Mouse (Mus musculus): ENCODE measurements around the gene Fbln5. TPM values are rescaled to one million over a fixed set of nuclear protein-coding genes. Genes with fewer than 3 reads are reported as not detected.

The Fbln5 gene
- 7.9 and 11.8 TPM in 2 replicates for polyA plus RNA-seq (2012; rRNA removed)

DNA sequence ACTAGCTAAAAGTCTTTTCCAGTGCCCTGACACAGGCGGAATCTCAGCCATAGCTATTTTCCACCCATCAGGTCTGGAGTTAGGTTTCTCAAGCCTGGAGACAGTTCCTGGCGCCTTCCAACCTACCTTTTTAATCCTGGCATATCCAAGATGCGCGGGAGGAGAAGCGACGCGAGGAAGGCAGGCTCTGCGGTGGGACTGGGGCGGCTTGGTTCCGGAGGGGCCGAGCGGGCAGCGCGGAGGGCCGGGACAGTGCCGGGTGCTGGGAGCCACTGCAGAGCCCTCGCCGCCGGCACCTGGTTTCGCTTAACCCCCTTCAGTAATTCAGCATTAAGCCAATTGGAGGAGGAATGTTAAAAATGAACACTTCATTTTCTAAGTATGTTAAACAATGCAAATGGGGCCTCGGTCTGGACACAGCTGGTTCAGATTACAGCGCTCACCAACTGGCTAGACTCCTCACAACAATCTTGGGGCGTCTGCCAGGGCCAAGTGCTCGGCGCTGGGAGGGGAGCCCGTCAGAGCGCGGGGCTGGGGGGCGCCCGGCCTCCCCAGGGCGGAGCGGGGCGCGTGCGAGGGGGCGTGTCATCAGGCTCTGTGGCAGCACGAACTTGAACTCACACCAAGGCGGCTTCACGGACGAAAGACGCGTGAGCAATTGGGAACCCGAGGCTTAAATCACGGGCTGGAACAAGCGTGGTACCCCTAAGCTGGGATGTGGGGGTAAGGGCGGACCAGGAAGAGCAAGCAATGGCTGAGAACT, at the start of gene Fbln5:
Fbln5 (minus strand) TSS at position 448 of the 763 bp plus-strand sequence.

DNA sequence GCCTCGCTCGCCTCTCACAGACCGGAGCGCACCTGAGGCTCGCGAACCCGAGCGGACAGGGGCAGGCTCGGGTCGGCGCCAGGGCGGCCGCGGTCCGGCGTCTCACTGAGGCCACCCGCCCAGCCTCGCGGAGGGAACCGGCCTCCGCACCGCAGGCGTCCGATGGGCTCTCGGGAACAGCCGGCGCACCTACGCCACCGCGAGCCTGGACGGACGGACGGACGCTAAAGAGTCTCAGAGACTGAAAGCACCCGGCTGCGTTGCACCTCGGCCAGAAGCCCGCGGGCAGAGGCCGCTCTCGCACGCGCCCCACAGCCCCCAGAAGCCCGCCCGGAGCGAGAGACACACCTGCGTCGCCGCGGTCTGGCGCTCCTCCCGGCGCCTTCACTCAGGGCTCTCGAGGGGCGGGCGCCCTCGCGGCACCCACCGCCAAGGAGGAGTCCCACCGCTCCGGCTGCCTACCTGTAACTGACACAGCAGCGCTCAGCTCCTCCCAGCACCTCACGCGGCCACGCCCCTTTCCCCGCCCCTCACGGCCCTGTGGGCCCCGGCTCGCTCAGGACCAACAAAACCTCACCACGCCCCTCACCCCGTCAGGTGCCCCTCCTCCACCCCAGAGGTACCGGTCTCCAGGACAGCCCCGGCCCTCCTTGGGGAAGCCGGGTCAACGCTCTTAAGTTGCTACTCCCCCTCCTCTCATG, 100.7 kb downstream of the Fbln5 start, which contains the start of gene Tc2n:
Tc2n (minus strand) TSS at position 470 of the 701 bp plus-strand sequence.

Other genes with a start within 250 kb of the Fbln5 start
- gene Tc2n, start 100.5 kb downstream of the Fbln5 start, polyA plus RNA-seq (2012; rRNA removed), result 0.17 and 0.19 TPM in 2 replicates
- gene Trip11, start 94.2 kb upstream of the Fbln5 start, polyA plus RNA-seq (2012; rRNA removed), result 7.4 and 8.5 TPM in 2 replicates
- gene Atxn3, start 139.2 kb upstream of the Fbln5 start, polyA plus RNA-seq (2012; rRNA removed), result 14.6 and 16.0 TPM in 2 replicates
- 18.3 and 19.1 TPM in 2 replicates for gene Cpsf2, start 156.9 kb upstream of the Fbln5 start, polyA plus RNA-seq (2012; rRNA removed)